Mouse (Mus musculus) liver, adult 2 months (tissue): Measurements from ENCODE around the gene Ccdc71.

ENCODE experiments used
- CTCF ChIP-seq: fragments of 200-500 bp; IDR thresholded peaks from 2 replicates; pipeline ENCODE4 v1.5.1; 2011; ENCODE audit warnings: low read depth, low read length, control low read depth
- POLR2A ChIP-seq: fragments of 200-500 bp; IDR thresholded peaks from 2 replicates; pipeline ENCODE4 v1.6.1; 2011; ENCODE audit warnings: low read length, control low read depth; ENCODE audit not compliant: insufficient read depth; ENCODE audit errors: extremely low read depth

GRCm38 (mm10) chr9:108439176-108439575 lies 21.2 kb upstream of the Ccdc71 start:
- no peak for TF ChIP-seq CTCF
- no peak for TF ChIP-seq POLR2A
